Mouse (Mus musculus) cerebellum, adult 9-10 months (tissue): ENCODE measurements around the gene Vash2.

Source experiments
- DNase-seq: peaks from one replicate; pipeline ENCODE4 v3.0.0; 2022

The Vash2 gene

GRCm38 (mm10) chr1:190919725-190920469 lies 59.2 kb downstream of the Vash2 start:
- DNase-seq, result no peak

- DNase-seq, result no peak
Observed at GRCm38 (mm10) chr1:190918938-190919337, 60.2 kb downstream of the Vash2 start.

GRCm38 (mm10) chr1:190912623-190913022 lies 66.5 kb downstream of the Vash2 start:
- DNase-seq, result no peak

GRCm38 (mm10) chr1:190911415-190912123 lies 67.5 kb downstream of the Vash2 start, which contains the start of gene Rps6kc1:
Gene Rps6kc1, minus strand, starts transcription at chr1:190911770.
- peak; percentile 78 for DNase-seq

- DNase-seq, result no peak
Observed at GRCm38 (mm10) chr1:190910836-190911235, 68.3 kb downstream of the Vash2 start.

- no peak for DNase-seq
Observed at GRCm38 (mm10) chr1:190904714-190905113, 74.4 kb downstream of the Vash2 start.

- no peak for DNase-seq
Observed at GRCm38 (mm10) chr1:190904136-190904535, 75.0 kb downstream of the Vash2 start.

GRCm38 (mm10) chr1:190901082-190901481 lies 78.0 kb downstream of the Vash2 start:
- no peak for DNase-seq

GRCm38 (mm10) chr1:190898899-190899575 lies 80.1 kb downstream of the Vash2 start:
- no peak for DNase-seq

GRCm38 (mm10) chr1:190898186-190898585 lies 80.9 kb downstream of the Vash2 start:
- no peak for DNase-seq
